Mouse (Mus musculus) liver, postnatal 0 days (tissue): ENCODE measurements at regions not wholly inside any gene's neighbourhood (a gene's known extent, or its start where the extent isn't known, plus 50 kb on each side); places are given as distances from the start of the nearest gene placed in this dataset.

Experiments
- CTCF ChIP-seq: sonication (generic); IDR thresholded peaks from 2 replicates; pipeline ENCODE4 v1.5.1; 2016; ENCODE audit warnings: antibody characterized with exemption, low read depth
- EP300 ChIP-seq: IDR thresholded peaks from 2 replicates; pipeline ENCODE4 v1.6.1; 2016; ENCODE audit warnings: antibody characterized with exemption, low read depth, mild to moderate bottlenecking

- TF ChIP-seq EP300 (no peak), CTCF (no peak)
These were observed 551.6 kb upstream of the Mgmt start for GRCm38 (mm10) chr7:136342822-136343221.
